Mouse (Mus musculus) heart, adult 2 months (tissue): ENCODE results near the gene Tmtc2. TPM values are rescaled to one million over a fixed set of nuclear protein-coding genes. Genes with fewer than 3 reads are reported as not detected.

Source experiments
- DNase-seq, 2 experiments: peaks; one replicate each; pipeline ENCODE4 v3.0.0; 2021
- H3K27ac ChIP-seq: fragments of 200-600 bp; 2 replicates; pipeline ENCODE4 v1.8.1; 2022
- H3K27me3 ChIP-seq: fragments of 200-500 bp; 2 replicates; pipeline ENCODE4 v1.6.1; 2012; ENCODE audit warnings: mild to moderate bottlenecking, low read length, inconsistent platforms, mixed read lengths; ENCODE audit not compliant: control insufficient read depth, insufficient read depth
- H3K36me3 ChIP-seq: fragments of 200-500 bp; 2 replicates; pipeline ENCODE4 v1.6.1; 2012; ENCODE audit warnings: low read length, inconsistent platforms; ENCODE audit not compliant: control insufficient read depth, insufficient read depth
- H3K4me1 ChIP-seq: fragments of 200-500 bp; 2 replicates; pipeline ENCODE4 v1.6.1; 2011; ENCODE audit warnings: low read length; ENCODE audit not compliant: control insufficient read depth, insufficient read depth
- H3K4me3 ChIP-seq: fragments of 200-600 bp; 2 replicates; pipeline ENCODE4 v1.8.1; 2022
- H3K79me2 ChIP-seq: fragments of 200-500 bp; replicated peaks from 2 replicates; pipeline ENCODE4 v1.6.1; 2012; ENCODE audit warnings: mild to moderate bottlenecking, inconsistent platforms, low read length, moderate library complexity, mixed read lengths; ENCODE audit not compliant: control insufficient read depth, insufficient read depth
- H3K9ac ChIP-seq: fragments of 200-500 bp; 2 replicates; pipeline ENCODE4 v1.6.1; 2012; ENCODE audit warnings: low read depth, mild to moderate bottlenecking, control low read depth, inconsistent platforms, low read length, mixed read lengths
- CTCF ChIP-seq: fragments of 200-600 bp; IDR thresholded peaks from 2 replicates; pipeline ENCODE4 v1.8.1; 2022; ENCODE audit warnings: antibody characterized with exemption, mild to moderate bottlenecking, moderate library complexity
- EP300 ChIP-seq: fragments of 200-500 bp; IDR thresholded peaks from 2 replicates; pipeline ENCODE4 v1.6.1; 2011; ENCODE audit warnings: low read depth, low read length, control low read depth; ENCODE audit not compliant: insufficient read depth
- POLR2A ChIP-seq: fragments of 200-500 bp; IDR thresholded peaks from 2 replicates; pipeline ENCODE4 v1.6.1; 2011; ENCODE audit warnings: mild to moderate bottlenecking, low read depth, low read length, control low read depth; ENCODE audit not compliant: insufficient read depth
- WGBS: fragments of 180-500 bp; shearing (Covaris S2); methylation state at CpG from one replicate; pipeline ENCODE4 v1.1.7; 2018; 5-methylcytosine and 5-hydroxymethylcytosine counted together
- intact Hi-C: fragments of 180-260 bp; cut with DNase I; formaldehyde crosslinking; loops from one replicate; pipeline ENCODE4 v1.15.1; 2025
- polyA plus RNA-seq: library from polyadenylated mRNA; depleted of rRNA; stranded (reverse); fragments of >200 nt; gene quantifications from 2 replicates; pipeline ENCODE4 v1.2.3, GENCODE M21; 2012
- total RNA-seq, 2 experiments: library from RNA; stranded (reverse); gene quantifications; 2 replicates each; pipeline ENCODE4 v1.2.3; 2021

Tmtc2 gene
- total and polyA plus RNA-seq, 3 experiments, result 2.6 to 4.4 (median 4.4) TPM

- Histone ChIP-seq H3K27me3 (no peaks in the 10 kb centered on the region), H3K4me3 (no peak overlapping the region), H3K4me1 (no peaks in the 10 kb centered on the region), H3K79me2 (no peaks in the 10 kb centered on the region), H3K27ac (no peak overlapping the region), H3K36me3 (no peaks in the 10 kb centered on the region), H3K9ac (no peak overlapping the region)
- 80% methylated on average over 4 of the region's 4 CpGs for WGBS
- intact Hi-C loops, result no loop called here
- no peak for DNase-seq
- TF ChIP-seq CTCF (no peak), POLR2A (no peak), EP300 (no peak)
These were observed 384.5 kb downstream of the Tmtc2 start for GRCm38 (mm10) chr10:105189746-105190145.

GRCm38 (mm10) chr10:105186636-105187035, 387.6 kb downstream of the Tmtc2 start:
- H3K79me2 ChIP-seq, result no peaks in the 10 kb centered on the region
- DNase-seq, result no peak
- WGBS, result 78% methylated on average over 5 of the region's 5 CpGs
- intact Hi-C loops, result no loop called here
- no peak overlapping the region for H3K9ac ChIP-seq
- no peaks in the 10 kb centered on the region for H3K4me1 ChIP-seq
- H3K27ac ChIP-seq, result no peak overlapping the region
- TF ChIP-seq POLR2A (no peak), EP300 (no peak), CTCF (no peak)
- H3K36me3 ChIP-seq, result no peaks in the 10 kb centered on the region
- no peaks in the 10 kb centered on the region for H3K27me3 ChIP-seq
- no peak overlapping the region for H3K4me3 ChIP-seq

GRCm38 (mm10) chr10:105168443-105169102, 405.7 kb downstream of the Tmtc2 start:
- intact Hi-C loops, result no loop called here
- Histone ChIP-seq H3K4me3 (no peak overlapping the region), H3K79me2 (no peaks in the 10 kb centered on the region), H3K9ac (no peak overlapping the region), H3K27ac (no peak overlapping the region), H3K4me1 (no peaks in the 10 kb centered on the region), H3K36me3 (no peaks in the 10 kb centered on the region), H3K27me3 (no peaks in the 10 kb centered on the region)
- 77% methylated on average over 5 of the region's 5 CpGs for WGBS
- TF ChIP-seq EP300 (no peak), CTCF (no peak), POLR2A (no peak)
- DNase-seq, result no peak

GRCm38 (mm10) chr10:105165291-105165690, 409.0 kb downstream of the Tmtc2 start:
- no peak for DNase-seq
- Histone ChIP-seq H3K27me3 (no peaks in the 10 kb centered on the region), H3K36me3 (no peaks in the 10 kb centered on the region), H3K27ac (no peak overlapping the region), H3K4me3 (no peak overlapping the region), H3K4me1 (no peaks in the 10 kb centered on the region), H3K79me2 (no peaks in the 10 kb centered on the region), H3K9ac (no peak overlapping the region)
- intact Hi-C loops, result no loop called here
- 75% methylated on average over 5 of the region's 5 CpGs for WGBS
- TF ChIP-seq CTCF (no peak), EP300 (no peak), POLR2A (no peak)

- Histone ChIP-seq H3K27me3 (no peaks in the 10 kb centered on the region), H3K36me3 (no peaks in the 10 kb centered on the region), H3K4me3 (no peak overlapping the region), H3K27ac (no peak overlapping the region), H3K79me2 (no peaks in the 10 kb centered on the region), H3K9ac (no peak overlapping the region), H3K4me1 (no peaks in the 10 kb centered on the region)
- intact Hi-C loops, result no loop called here
- DNase-seq, result no peak
- no peak for TF ChIP-seq CTCF
These were observed 420.5 kb downstream of the Tmtc2 start for GRCm38 (mm10) chr10:105153789-105154188.

- 43% methylated on average over 4 of the region's 4 CpGs for WGBS
- intact Hi-C loops, result loop anchor here (10.0 kb wide), 1 partner anchor 430 kb away; the partner anchor contains the start of gene Tmtc2
- Histone ChIP-seq H3K27me3 (no peaks in the 10 kb centered on the region), H3K4me1 (no peaks in the 10 kb centered on the region), H3K79me2 (no peaks in the 10 kb centered on the region), H3K9ac (no peak overlapping the region), H3K4me3 (no peak overlapping the region), H3K27ac (no peak overlapping the region), H3K36me3 (no peaks in the 10 kb centered on the region)
- DNase-seq, result no peak
- TF ChIP-seq CTCF (no peak), POLR2A (no peak), EP300 (no peak)
These were observed 429.9 kb downstream of the Tmtc2 start for GRCm38 (mm10) chr10:105144382-105144781.
